Mouse (Mus musculus) myocyte (in vitro differentiated cells): ENCODE data around the gene Thap2. TPM values are rescaled to one million over a fixed set of nuclear protein-coding genes. Genes with fewer than 3 reads are reported as not detected.
A peak's percentile ranks its signal among the peaks of the same experiment; 100 is the strongest.

Source experiments
- H3K27me3 ChIP-seq: one replicate; pipeline ENCODE4 v1.6.1; 2011; ENCODE audit not compliant: control insufficient read depth, insufficient read depth, insufficient read length
- H3K36me3 ChIP-seq: one replicate; pipeline ENCODE4 v1.6.1; 2011; ENCODE audit not compliant: control insufficient read depth, insufficient read depth
- H3K4me2 ChIP-seq: one replicate; pipeline ENCODE4 v1.6.1; 2011; ENCODE audit warnings: low read depth, control low read depth
- H3K4me3 ChIP-seq: one replicate; pipeline ENCODE4 v1.5.1; 2011; ENCODE audit warnings: mild to moderate bottlenecking, control low read depth, moderate library complexity
- H3K79me2 ChIP-seq: one replicate; pipeline ENCODE4 v1.6.1; 2011; ENCODE audit not compliant: control insufficient read depth, insufficient read depth
- H3ac ChIP-seq: one replicate; pipeline ENCODE4 v1.6.1; 2011; ENCODE audit not compliant: control insufficient read depth, insufficient read length
- CEBPB ChIP-seq: IDR thresholded peaks from 2 replicates; pipeline ENCODE4 v1.6.1; 2011; ENCODE audit warnings: mild to moderate bottlenecking, moderate library complexity; ENCODE audit not compliant: poor library complexity, insufficient read depth, severe bottlenecking
- E2F4 ChIP-seq: IDR thresholded peaks from one replicate; pipeline ENCODE4 v1.6.1; 2011; ENCODE audit warnings: mild to moderate bottlenecking, control low read depth, moderate library complexity; ENCODE audit not compliant: insufficient read depth
- MAX ChIP-seq: IDR thresholded peaks from one replicate; pipeline ENCODE4 v1.6.1; 2011; ENCODE audit warnings: low read depth, mild to moderate bottlenecking, control low read depth
- MYOD1 ChIP-seq, 3 experiments: IDR thresholded peaks; one replicate each; pipeline ENCODE4 v1.6.1; 2011; ENCODE audit warnings: control low read depth in 2 of 3, low read depth in 2 of 3, mild to moderate bottlenecking in 2 of 3, moderate library complexity in 1 of 3; ENCODE audit not compliant: insufficient read length in 2 of 3, control insufficient read depth in 1 of 3
- MYOG ChIP-seq, 3 experiments: IDR thresholded peaks; one replicate each; pipeline ENCODE4 v1.6.1; 2011; ENCODE audit warnings: control low read depth in 2 of 3, low read depth in 2 of 3, mild to moderate bottlenecking in 2 of 3; ENCODE audit not compliant: insufficient read length in 2 of 3, control insufficient read depth in 1 of 3, insufficient read depth in 1 of 3
- POLR2A ChIP-seq: IDR thresholded peaks from one replicate; pipeline ENCODE4 v1.6.1; 2011; ENCODE audit warnings: low read depth, mild to moderate bottlenecking, control low read depth, moderate library complexity; ENCODE audit not compliant: insufficient read length
- POLR2AphosphoS2 ChIP-seq: IDR thresholded peaks from one replicate; pipeline ENCODE4 v1.6.1; 2011; ENCODE audit warnings: low read depth, control low read depth; ENCODE audit not compliant: insufficient read length
- REST ChIP-seq: IDR thresholded peaks from one replicate; pipeline ENCODE4 v1.6.1; 2011; ENCODE audit warnings: mild to moderate bottlenecking, control low read depth, moderate library complexity; ENCODE audit not compliant: insufficient read depth, insufficient read length
- SRF ChIP-seq: IDR thresholded peaks from one replicate; pipeline ENCODE4 v1.6.1; 2011; ENCODE audit warnings: low read depth; ENCODE audit not compliant: control insufficient read depth, insufficient read length
- TCF12 ChIP-seq: IDR thresholded peaks from one replicate; pipeline ENCODE4 v1.6.1; 2011; ENCODE audit warnings: mild to moderate bottlenecking, control low read depth; ENCODE audit not compliant: poor library complexity, insufficient read depth, severe bottlenecking
- TCF3 ChIP-seq: IDR thresholded peaks from one replicate; pipeline ENCODE4 v1.6.1; 2011; ENCODE audit warnings: low read depth, control low read depth; ENCODE audit not compliant: insufficient read length
- USF1 ChIP-seq: IDR thresholded peaks from one replicate; pipeline ENCODE4 v1.6.1; 2011; ENCODE audit warnings: low read depth, mild to moderate bottlenecking, control low read depth, moderate library complexity
- polyA plus RNA-seq: library from polyadenylated mRNA; unstranded; fragments of >200 nt; fragmentation: generic; extraction: Trizol; gene quantifications from one replicate; pipeline ENCODE4 v1.2.1, GENCODE M21; 2012; ENCODE audit warnings: missing spikeins

The Thap2 gene
- polyA plus RNA-seq, 1 experiment: 5.8 TPM

- no peak overlapping the region for H3ac ChIP-seq
- no peak overlapping the region for H3K4me3 ChIP-seq
- peaks cover 5% of the 10 kb centered on the region for H3K36me3 ChIP-seq
- H3K27me3 ChIP-seq: no peaks in the 10 kb centered on the region
- H3K4me2 ChIP-seq: no peak overlapping the region
- no peaks in the 10 kb centered on the region for H3K79me2 ChIP-seq
- TF ChIP-seq POLR2A: no peak
- TF ChIP-seq TCF12: no peak
- no peak for TF ChIP-seq POLR2AphosphoS2
- TF ChIP-seq MAX: no peak
- no peak for TF ChIP-seq E2F4
- TF ChIP-seq MYOD1 (IDR thresholded peaks at IDR 0.05; ENCODE audit: control insufficient read depth in 1 of 3, insufficient read length in 2 of 3, low read depth in 2 of 3): no peak
- TF ChIP-seq REST: no peak
- TF ChIP-seq CEBPB: no peak
- TF ChIP-seq MYOG (IDR thresholded peaks at IDR 0.05; ENCODE audit: control insufficient read depth in 1 of 3, insufficient read depth in 1 of 3, insufficient read length in 2 of 3, low read depth in 2 of 3): no peak
- TF ChIP-seq TCF3: no peak
- no peak for TF ChIP-seq SRF
- no peak for TF ChIP-seq USF1
Measured at GRCm38 (mm10) chr10:115336901-115337300, 47.3 kb downstream of the Thap2 start.

GRCm38 (mm10) chr10:115333528-115333927, 50.7 kb downstream of the Thap2 start:
- no peak for TF ChIP-seq POLR2AphosphoS2
- no peaks in the 10 kb centered on the region for H3K27me3 ChIP-seq
- no peak overlapping the region for H3ac ChIP-seq
- no peak overlapping the region for H3K4me3 ChIP-seq
- no peaks in the 10 kb centered on the region for H3K36me3 ChIP-seq
- H3K4me2 ChIP-seq: peak overlapping the region; percentile 62
- H3K79me2 ChIP-seq: no peaks in the 10 kb centered on the region

DNA sequence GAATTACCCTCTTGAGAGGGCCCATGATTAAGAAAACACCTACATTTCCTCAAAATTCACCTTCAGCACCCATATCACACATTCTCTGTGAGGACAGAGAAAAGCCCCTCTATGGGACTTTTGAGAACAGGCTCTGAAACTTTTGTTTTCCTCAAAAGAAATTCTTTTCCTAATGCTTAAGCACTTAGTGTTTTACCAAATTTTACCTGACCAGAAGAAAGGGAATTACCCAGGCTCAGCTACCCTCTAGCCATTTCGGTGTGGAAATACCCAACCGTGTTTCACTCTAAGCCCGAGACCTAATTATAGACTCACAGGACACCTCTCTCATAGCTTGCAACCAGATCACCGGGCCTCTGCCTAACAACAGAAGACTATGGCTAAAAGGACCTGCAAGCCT, 51.2 kb downstream of the Thap2 start:
- Histone ChIP-seq H3K79me2 (no peaks in the 10 kb centered on the region), H3ac (no peak overlapping the region), H3K4me3 (no peak overlapping the region), H3K27me3 (no peaks in the 10 kb centered on the region), H3K4me2 (peak overlapping the region; percentile 62), H3K36me3 (no peaks in the 10 kb centered on the region)
- TF ChIP-seq MYOD1 (IDR thresholded peaks at IDR 0.05; ENCODE audit: control insufficient read depth in 1 of 3, insufficient read length in 2 of 3, low read depth in 2 of 3): no peak
- TF ChIP-seq MYOG (IDR thresholded peaks at IDR 0.05; ENCODE audit: control insufficient read depth in 1 of 3, insufficient read depth in 1 of 3, insufficient read length in 2 of 3, low read depth in 2 of 3): no peak
- no peak for TF ChIP-seq MAX

- peak overlapping the region; percentile 62 for H3K4me2 ChIP-seq
- H3ac ChIP-seq: no peak overlapping the region
- TF ChIP-seq CEBPB: no peak
- TF ChIP-seq REST: no peak
- peak; percentile 49 for TF ChIP-seq POLR2A
- peak; percentile 72 for TF ChIP-seq SRF
- TF ChIP-seq MYOG (IDR thresholded peaks at IDR 0.05; ENCODE audit: control insufficient read depth in 1 of 3, insufficient read depth in 1 of 3, insufficient read length in 2 of 3, low read depth in 2 of 3): no peak
- no peak for TF ChIP-seq MYOD1 (IDR thresholded peaks at IDR 0.05; ENCODE audit: control insufficient read depth in 1 of 3, insufficient read length in 2 of 3, low read depth in 2 of 3)
- TF ChIP-seq USF1: peak; percentile 92
- peak; percentile 70 for TF ChIP-seq MAX
- peak; percentile 53 for TF ChIP-seq POLR2AphosphoS2
- no peaks in the 10 kb centered on the region for H3K27me3 ChIP-seq
- H3K4me3 ChIP-seq: no peak overlapping the region
- H3K36me3 ChIP-seq: no peaks in the 10 kb centered on the region
- no peaks in the 10 kb centered on the region for H3K79me2 ChIP-seq
Measured at GRCm38 (mm10) chr10:115332420-115332952, 51.8 kb downstream of the Thap2 start.

GRCm38 (mm10) chr10:115329010-115329530, 55.2 kb downstream of the Thap2 start:
- H3K79me2 ChIP-seq: no peaks in the 10 kb centered on the region
- peak overlapping the region; percentile 44 for H3K4me2 ChIP-seq
- H3K36me3 ChIP-seq: no peaks in the 10 kb centered on the region
- TF ChIP-seq MYOD1 (IDR thresholded peaks at IDR 0.05; ENCODE audit: control insufficient read depth in 1 of 3, insufficient read length in 2 of 3, low read depth in 2 of 3): no peak
- no peak for TF ChIP-seq REST
- no peak overlapping the region for H3K4me3 ChIP-seq
- no peaks in the 10 kb centered on the region for H3K27me3 ChIP-seq
- H3ac ChIP-seq: no peak overlapping the region

DNA sequence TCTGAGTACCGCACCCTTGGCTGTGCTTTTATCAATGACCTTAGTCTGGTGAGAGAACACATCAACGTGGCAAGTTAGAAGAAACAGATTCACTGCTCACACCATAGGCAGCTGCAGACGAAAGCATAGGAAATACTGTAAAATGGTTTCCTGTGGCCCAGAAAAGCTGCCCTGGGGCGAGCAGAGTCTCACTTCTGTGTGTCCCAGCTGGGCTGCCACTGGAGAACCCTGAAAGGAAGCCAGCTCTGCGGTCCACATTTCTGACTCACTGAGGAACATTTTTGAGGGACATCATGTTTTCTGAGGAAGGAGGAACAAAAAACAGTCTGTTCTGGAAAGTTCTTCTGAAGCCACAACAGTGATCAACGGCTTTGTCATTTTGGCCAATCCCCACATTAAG, 55.7 kb downstream of the Thap2 start:
- Histone ChIP-seq H3K4me2 (peak overlapping the region; percentile 44), H3K4me3 (no peak overlapping the region), H3K27me3 (no peaks in the 10 kb centered on the region), H3K36me3 (no peaks in the 10 kb centered on the region), H3ac (no peak overlapping the region), H3K79me2 (no peaks in the 10 kb centered on the region)
- TF ChIP-seq POLR2AphosphoS2 (no peak), MYOD1 (IDR thresholded peaks at IDR 0.05; ENCODE audit: control insufficient read depth in 1 of 3, insufficient read length in 2 of 3, low read depth in 2 of 3) (no peak), CEBPB (no peak), TCF3 (no peak)
